Mouse (Mus musculus) cerebellum, adult 9-10 months (tissue): ENCODE measurements around the gene Arf1.

Source experiments
- DNase-seq: peaks from one replicate; pipeline ENCODE4 v3.0.0; 2022

Arf1 gene

GRCm38 (mm10) chr11:59187706-59188105 lies 40.4 kb downstream of the Arf1 start:
- DNase-seq: no peak

- no peak for DNase-seq
Observed at GRCm38 (mm10) chr11:59185490-59185889, 42.6 kb downstream of the Arf1 start.

GRCm38 (mm10) chr11:59183821-59184220 lies 44.2 kb downstream of the Arf1 start:
- DNase-seq: peak; percentile 57

GRCm38 (mm10) chr11:59182864-59183331 lies 45.2 kb downstream of the Arf1 start, which contains the start of gene Gjc2:
Gene Gjc2, minus strand, starts transcription at chr11:59183213.
- DNase-seq: no peak

DNA sequence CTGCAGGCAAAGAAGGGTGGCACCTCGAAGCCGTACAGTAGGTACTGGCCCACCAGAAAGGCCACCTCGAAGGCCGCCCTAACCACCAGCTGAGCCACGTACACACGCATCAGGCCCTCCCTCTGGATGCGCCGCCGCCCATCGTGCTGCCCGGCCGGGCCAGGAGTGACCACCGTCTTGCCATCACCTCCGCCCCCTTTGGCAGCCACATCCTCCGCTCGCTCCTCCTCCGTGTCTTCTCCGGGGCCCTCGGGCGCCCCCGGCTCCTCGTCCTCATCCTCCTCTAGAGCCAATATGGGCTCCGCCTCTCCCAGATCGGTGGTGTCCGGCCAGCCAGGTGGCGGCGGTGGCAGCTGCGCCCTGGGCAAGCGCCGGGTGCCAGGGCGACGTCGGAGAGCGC lies 51.1 kb downstream of the Arf1 start:
- no peak for DNase-seq

DNA sequence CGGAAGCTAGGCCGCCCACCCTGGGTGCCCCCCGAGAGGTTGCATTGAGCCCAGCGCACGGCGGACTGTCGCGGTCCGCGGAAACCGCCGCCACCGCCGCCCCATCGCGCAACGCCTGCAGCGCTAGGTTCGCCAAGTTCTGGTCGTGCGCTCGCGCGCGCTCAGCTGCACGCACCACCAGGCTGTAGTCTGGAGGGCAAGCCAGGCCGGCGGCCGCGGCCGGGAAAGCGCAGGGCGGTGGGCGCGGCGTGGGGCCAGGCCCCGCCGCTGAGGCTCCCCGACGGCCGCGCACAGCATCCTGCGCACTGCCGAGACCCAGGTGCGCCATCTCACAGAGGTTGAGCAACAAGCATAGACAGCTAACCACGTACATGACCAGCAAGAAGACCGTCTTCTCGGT lies 51.6 kb downstream of the Arf1 start:
- DNase-seq: no peak

DNA sequence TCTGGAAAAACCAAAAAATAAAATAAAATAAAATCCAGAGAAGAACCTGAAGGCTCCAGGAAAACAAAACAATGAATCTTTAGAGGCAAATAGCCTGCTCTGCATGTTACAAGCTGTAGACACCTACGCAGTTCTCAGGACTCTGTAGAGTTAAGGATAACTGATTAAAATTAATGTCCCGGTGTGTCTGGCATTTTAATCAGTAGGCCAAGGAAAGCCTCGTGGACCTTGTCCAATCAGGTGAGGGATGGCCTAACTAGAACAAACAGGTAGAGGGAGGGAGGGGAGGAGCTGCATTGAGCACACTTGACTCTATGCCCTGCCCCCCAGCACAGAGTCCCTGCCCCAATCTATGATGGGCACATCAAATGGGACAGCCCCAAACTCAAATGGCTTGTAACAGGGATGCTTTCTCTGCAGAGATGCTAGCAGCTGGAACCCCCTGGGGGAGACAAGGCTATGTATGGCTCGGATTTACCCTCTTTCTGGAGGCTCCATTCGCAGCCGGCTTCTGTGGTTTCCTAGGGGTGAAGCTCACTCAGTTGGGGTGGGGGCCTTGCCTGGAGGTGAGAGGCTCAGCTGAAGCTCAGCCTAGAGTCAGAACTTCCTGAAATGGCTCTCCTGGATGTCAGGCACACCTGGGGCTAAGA lies 53.8 kb downstream of the Arf1 start:
- DNase-seq: no peak

GRCm38 (mm10) chr11:59170549-59170948 lies 57.5 kb downstream of the Arf1 start:
- DNase-seq: no peak

DNA sequence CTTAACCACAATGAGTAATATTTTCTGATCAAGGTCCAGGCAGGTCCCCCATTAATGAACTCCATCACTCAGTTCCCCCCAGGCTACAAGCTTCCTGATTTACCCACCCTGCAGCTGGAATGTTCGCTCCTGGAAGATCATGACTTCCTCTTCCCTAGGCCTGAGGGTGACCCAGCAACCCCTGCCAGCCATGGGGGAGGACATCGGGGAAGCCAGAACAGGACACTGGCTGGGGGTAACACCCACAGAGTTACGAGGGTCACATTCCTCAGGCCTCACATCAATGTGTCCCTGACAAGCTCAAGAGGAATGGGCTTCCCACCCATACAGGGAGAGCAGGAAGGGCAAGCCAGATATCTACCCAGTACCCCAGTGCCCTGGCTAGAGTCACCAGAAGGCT lies 58.3 kb downstream of the Arf1 start:
- no peak for DNase-seq

DNA sequence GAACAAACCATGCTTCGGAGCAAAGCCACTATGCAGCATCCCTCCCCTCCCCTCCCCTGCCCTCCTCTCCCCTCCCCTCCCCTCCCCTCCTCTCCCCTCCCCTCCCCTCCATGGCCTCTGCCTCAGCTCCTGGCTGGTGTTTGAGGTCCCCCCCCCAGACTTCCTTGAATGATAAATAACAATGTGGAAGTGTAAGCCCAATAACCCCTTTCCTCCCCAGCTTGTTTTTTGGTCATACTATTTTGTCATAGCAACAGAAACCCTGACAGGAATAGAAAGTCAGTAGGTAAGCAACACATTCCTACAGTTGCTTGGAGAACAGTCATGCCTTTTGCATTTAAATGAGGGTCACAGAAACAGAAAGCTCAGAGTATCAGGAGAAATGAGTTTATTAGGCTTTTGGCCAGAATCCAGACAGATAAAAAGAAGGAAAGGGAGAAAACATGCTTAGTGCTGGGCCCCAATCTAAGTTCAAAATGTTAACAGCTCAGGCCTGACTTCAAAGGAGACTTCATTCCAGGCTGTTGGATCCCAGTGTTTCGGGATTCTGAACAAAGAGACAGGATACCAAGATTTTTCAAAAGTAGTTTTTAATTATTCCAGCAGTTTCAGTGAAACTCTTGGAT lies 62.3 kb downstream of the Arf1 start:
- no peak for DNase-seq

- DNase-seq: no peak
Observed at GRCm38 (mm10) chr11:59164384-59164783, 63.7 kb downstream of the Arf1 start.

GRCm38 (mm10) chr11:59163255-59164236 lies 64.5 kb downstream of the Arf1 start, which contains the start of gene Iba57:
Gene Iba57, minus strand, starts transcription at chr11:59163739.
- DNase-seq: peak; percentile 99

- peak; percentile 41 for DNase-seq
Observed at GRCm38 (mm10) chr11:59162443-59163254, 65.4 kb downstream of the Arf1 start.
